Mouse (Mus musculus) intestine, embryonic 16.5 days (tissue): ENCODE measurements around the gene Myom3. TPM values are rescaled to one million over a fixed set of nuclear protein-coding genes. Genes with fewer than 3 reads are reported as not detected.

ENCODE experiments used
- ATAC-seq: fragments of 200-750 bp; cut with Nextera tagmentation; 2 replicates; pipeline ENCODE4 v1.8.0; 2017; ENCODE audit warnings: moderate TSS enrichment, moderate library complexity
- H3K27ac ChIP-seq: fragments of 300-500 bp; sonication (generic); 2 replicates; pipeline ENCODE4 v1.5.1; 2014; ENCODE audit warnings: mild to moderate bottlenecking, low read length
- H3K27me3 ChIP-seq: fragments of 300-500 bp; sonication (generic); replicated peaks from 2 replicates; pipeline ENCODE4 v1.6.1; 2014; ENCODE audit warnings: low read length, control low read depth, mixed read lengths; ENCODE audit not compliant: control insufficient read depth, insufficient read depth
- H3K36me3 ChIP-seq: fragments of 300-500 bp; sonication (generic); 2 replicates; pipeline ENCODE4 v1.6.1; 2014; ENCODE audit warnings: low read length, control low read depth; ENCODE audit not compliant: control insufficient read depth, insufficient read depth
- H3K4me1 ChIP-seq: fragments of 300-500 bp; sonication (generic); 2 replicates; pipeline ENCODE4 v1.6.1; 2014; ENCODE audit warnings: low read length, control low read depth, mixed read lengths; ENCODE audit not compliant: control insufficient read depth, insufficient read depth
- H3K4me2 ChIP-seq: fragments of 300-500 bp; sonication (generic); 2 replicates; pipeline ENCODE4 v1.6.1; 2014; ENCODE audit warnings: low read depth, low read length, control low read depth
- H3K4me3 ChIP-seq: fragments of 300-500 bp; sonication (generic); 2 replicates; pipeline ENCODE4 v1.5.1; 2014; ENCODE audit warnings: mild to moderate bottlenecking, low read length
- H3K9ac ChIP-seq: fragments of 300-500 bp; sonication (generic); 2 replicates; pipeline ENCODE4 v1.6.1; 2014; ENCODE audit warnings: low read depth, low read length
- H3K9me3 ChIP-seq: fragments of 300-500 bp; sonication (generic); 2 replicates; pipeline ENCODE4 v1.6.1; 2016; ENCODE audit warnings: low read length, control low read depth; ENCODE audit not compliant: control insufficient read depth
- WGBS: fragments of 180-500 bp; shearing (Covaris S2); extraction: QIAGEN DNeasy Blood & Tissue Kit; methylation state at CpG from one replicate; pipeline ENCODE4 v1.1.7; 2014; 5-methylcytosine and 5-hydroxymethylcytosine counted together
- polyA plus RNA-seq: library from polyadenylated mRNA; unstranded; fragments of >200 nt; fragmentation: Nextera tagmentation; extraction: Ambion mirVana; gene quantifications from 2 replicates; pipeline ENCODE4 v1.2.1, GENCODE M21; 2015

Myom3 gene
- polyA plus RNA-seq, 1 experiment from 2014 or later = 0.88 TPM

- no peak for ATAC-seq
- Histone ChIP-seq H3K4me1 (no peaks in the 10 kb centered on the region), H3K4me3 (no peak overlapping the region), H3K9ac (no peak overlapping the region), H3K27ac (no peak overlapping the region), H3K27me3 (no peaks in the 10 kb centered on the region), H3K4me2 (no peak overlapping the region), H3K9me3 (no peaks in the 10 kb centered on the region), H3K36me3 (no peaks in the 10 kb centered on the region)
- 87% methylated on average over 5 of the region's 5 CpGs for WGBS
These were observed 21.8 kb downstream of the Myom3 start for GRCm38 (mm10) chr4:135781304-135781703.

GRCm38 (mm10) chr4:135786581-135786980 is 27.1 kb downstream of the Myom3 start:
- no peak overlapping the region for H3K4me3 ChIP-seq
- no peak overlapping the region for H3K4me2 ChIP-seq
- 79% methylated on average over 5 of the region's 5 CpGs for WGBS
- H3K9me3 ChIP-seq = no peaks in the 10 kb centered on the region
- ATAC-seq = no peak
- H3K36me3 ChIP-seq = no peaks in the 10 kb centered on the region
- H3K27me3 ChIP-seq = no peaks in the 10 kb centered on the region
- no peaks in the 10 kb centered on the region for H3K4me1 ChIP-seq
- no peak overlapping the region for H3K9ac ChIP-seq
- H3K27ac ChIP-seq = no peak overlapping the region

- ATAC-seq = no peak
- H3K9ac ChIP-seq = no peak overlapping the region
- no peak overlapping the region for H3K4me2 ChIP-seq
- H3K9me3 ChIP-seq = no peaks in the 10 kb centered on the region
- WGBS = 85% methylated on average over 6 of the region's 6 CpGs
- no peaks in the 10 kb centered on the region for H3K27me3 ChIP-seq
- H3K27ac ChIP-seq = no peak overlapping the region
- H3K4me3 ChIP-seq = no peak overlapping the region
- no peaks in the 10 kb centered on the region for H3K4me1 ChIP-seq
- no peaks in the 10 kb centered on the region for H3K36me3 ChIP-seq
These were observed 27.8 kb downstream of the Myom3 start for GRCm38 (mm10) chr4:135787271-135787670.

- Histone ChIP-seq H3K36me3 (no peaks in the 10 kb centered on the region), H3K9ac (no peak overlapping the region), H3K9me3 (no peaks in the 10 kb centered on the region), H3K27ac (no peak overlapping the region), H3K4me2 (no peak overlapping the region), H3K27me3 (no peaks in the 10 kb centered on the region), H3K4me3 (no peak overlapping the region), H3K4me1 (no peaks in the 10 kb centered on the region)
- 64% methylated on average over 2 of the region's 2 CpGs for WGBS
- no peak for ATAC-seq
These were observed 29.6 kb downstream of the Myom3 start for GRCm38 (mm10) chr4:135789135-135789534.

- Histone ChIP-seq H3K27ac (no peak overlapping the region), H3K9ac (no peak overlapping the region)
- WGBS = 97% methylated on average over 5 of the region's 5 CpGs
These were observed 33.3 kb downstream of the Myom3 start for GRCm38 (mm10) chr4:135792821-135793220.

GRCm38 (mm10) chr4:135797931-135798330 is 38.4 kb downstream of the Myom3 start:
- H3K4me1 ChIP-seq = peaks cover 11% of the 10 kb centered on the region
- no peak overlapping the region for H3K27ac ChIP-seq
- H3K9ac ChIP-seq = 0 out of 2 replicates have a peak overlapping the region, but pooled peaks have one; percentile 33
- peak overlapping the region; percentile 12; the same call in 1 of the 2 replicates for H3K4me2 ChIP-seq
- H3K4me3 ChIP-seq = peak overlapping the region; percentile 11; the same call in 1 of the 2 replicates
- no peaks in the 10 kb centered on the region for H3K27me3 ChIP-seq
- 26% methylated on average over 11 of the region's 11 CpGs for WGBS
- H3K9me3 ChIP-seq = no peaks in the 10 kb centered on the region
- no peaks in the 10 kb centered on the region for H3K36me3 ChIP-seq
- ATAC-seq = peak; percentile 32; the same call in 1 of the 2 replicates

More at GRCm38 (mm10) chr4:135792821-135793220, 33.3 kb downstream of the Myom3 start:
- Histone ChIP-seq H3K4me3 (no peak overlapping the region), H3K36me3 (no peaks in the 10 kb centered on the region), H3K9me3 (no peaks in the 10 kb centered on the region), H3K4me1 (peaks cover 5% of the 10 kb centered on the region; the same call in 1 of the 2 replicates), H3K27me3 (no peaks in the 10 kb centered on the region), H3K4me2 (no peak overlapping the region)
- no peak for ATAC-seq

GRCm38 (mm10) chr4:135801543-135801942 is 42.0 kb downstream of the Myom3 start:
- WGBS = 17% methylated on average over 8 of the region's 8 CpGs
- H3K9me3 ChIP-seq = no peaks in the 10 kb centered on the region
- H3K4me2 ChIP-seq = no peak overlapping the region
- peaks cover 9% of the 10 kb centered on the region for H3K4me1 ChIP-seq
- no peak overlapping the region for H3K9ac ChIP-seq
- no peaks in the 10 kb centered on the region for H3K36me3 ChIP-seq
- no peak overlapping the region for H3K27ac ChIP-seq
- no peak overlapping the region for H3K4me3 ChIP-seq
- peak; percentile 62 for ATAC-seq
- H3K27me3 ChIP-seq = no peaks in the 10 kb centered on the region

- Histone ChIP-seq H3K4me3 (no peak overlapping the region), H3K27me3 (no peaks in the 10 kb centered on the region), H3K9me3 (no peaks in the 10 kb centered on the region), H3K4me1 (peaks cover 2% of the 10 kb centered on the region), H3K9ac (no peak overlapping the region), H3K4me2 (no peak overlapping the region), H3K27ac (no peak overlapping the region), H3K36me3 (no peaks in the 10 kb centered on the region)
- 61% methylated on average over 4 of the region's 4 CpGs for WGBS
- no peak for ATAC-seq
These were observed 43.8 kb downstream of the Myom3 start for GRCm38 (mm10) chr4:135803299-135803698.

- no peak overlapping the region for H3K27ac ChIP-seq
- H3K4me3 ChIP-seq = no peak overlapping the region
- no peaks in the 10 kb centered on the region; the same call in 1 of the 2 replicates for H3K4me1 ChIP-seq
- H3K9me3 ChIP-seq = no peaks in the 10 kb centered on the region
- no peak overlapping the region for H3K4me2 ChIP-seq
- no peaks in the 10 kb centered on the region for H3K36me3 ChIP-seq
- no peak for ATAC-seq
- no peaks in the 10 kb centered on the region for H3K27me3 ChIP-seq
- 82% methylated on average over 5 of the region's 5 CpGs for WGBS
- H3K9ac ChIP-seq = no peak overlapping the region
These were observed 44.7 kb downstream of the Myom3 start for GRCm38 (mm10) chr4:135804169-135804568.

- Histone ChIP-seq H3K4me3 (no peak overlapping the region), H3K27me3 (no peaks in the 10 kb centered on the region), H3K36me3 (no peaks in the 10 kb centered on the region), H3K4me1 (no peaks in the 10 kb centered on the region), H3K4me2 (no peak overlapping the region), H3K9me3 (peaks cover 5% of the 10 kb centered on the region; the same call in 1 of the 2 replicates), H3K9ac (no peak overlapping the region), H3K27ac (no peak overlapping the region)
- ATAC-seq = no peak
- WGBS = 77% methylated on average over 7 of the region's 7 CpGs
These were observed 55.4 kb downstream of the Myom3 start for GRCm38 (mm10) chr4:135814896-135815295.
